Mouse (Mus musculus) left cerebral cortex, postnatal 25 days (tissue): ENCODE results near the gene Pcid2. TPM values are rescaled to one million over a fixed set of nuclear protein-coding genes. Genes with fewer than 3 reads are reported as not detected.
"Not testable (repeated sequence)": the region's sequence is repeated elsewhere in the genome, so short reads cannot be mapped to it uniquely, and the experiment has no call there.

Source experiments
- DNase-seq, 2 experiments: peaks; one replicate each; pipeline ENCODE4 v3.0.0; 2022; ENCODE audit warnings: low spot score in 2 of 2, mixed read lengths in 1 of 2
- intact Hi-C: fragments of 180-260 bp; cut with DNase I; formaldehyde crosslinking; loops from one replicate; pipeline ENCODE4 v1.15.1; 2025
- total RNA-seq, 2 experiments: library from RNA; stranded (reverse); gene quantifications; 2 replicates each; pipeline ENCODE4 v1.2.3; 2021

Pcid2 gene
- total RNA-seq, 2 experiments from 2014 or later = 28.1 to 30.0 TPM

DNA sequence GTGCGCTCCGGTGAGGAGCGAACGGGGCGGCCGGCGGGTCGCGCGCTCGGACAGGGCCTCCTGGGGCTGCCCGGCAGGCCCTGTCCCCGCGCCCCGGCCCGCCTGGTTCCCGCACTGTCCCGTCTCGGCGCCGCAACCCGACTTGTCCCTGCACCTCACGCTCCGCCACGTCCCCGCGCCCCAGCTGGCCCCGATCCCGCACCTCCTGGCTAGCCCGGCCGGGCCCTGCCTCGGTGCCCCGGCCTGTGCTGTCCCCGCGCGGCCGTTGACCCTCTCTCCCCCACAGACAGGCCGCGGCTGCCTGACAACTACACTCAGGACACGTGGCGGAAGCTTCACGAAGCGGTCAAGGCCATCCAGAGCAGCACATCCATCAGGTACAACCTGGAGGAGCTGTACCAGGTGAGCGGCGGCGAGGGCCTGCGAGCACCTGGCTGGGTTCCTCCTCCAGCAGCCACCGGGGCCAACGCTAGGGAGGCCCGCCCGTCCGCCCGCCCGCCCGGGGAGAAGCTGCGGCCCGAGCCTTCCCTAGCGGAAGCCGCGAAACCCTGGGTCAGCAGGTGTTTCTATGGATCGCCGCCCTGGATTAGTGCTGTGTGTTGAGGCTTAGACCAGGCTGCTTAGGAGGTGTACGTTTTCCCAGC lies 771 bp upstream of the Pcid2 start:
- DNase-seq = peak in 1 of 2 experiments; percentile 38

DNA sequence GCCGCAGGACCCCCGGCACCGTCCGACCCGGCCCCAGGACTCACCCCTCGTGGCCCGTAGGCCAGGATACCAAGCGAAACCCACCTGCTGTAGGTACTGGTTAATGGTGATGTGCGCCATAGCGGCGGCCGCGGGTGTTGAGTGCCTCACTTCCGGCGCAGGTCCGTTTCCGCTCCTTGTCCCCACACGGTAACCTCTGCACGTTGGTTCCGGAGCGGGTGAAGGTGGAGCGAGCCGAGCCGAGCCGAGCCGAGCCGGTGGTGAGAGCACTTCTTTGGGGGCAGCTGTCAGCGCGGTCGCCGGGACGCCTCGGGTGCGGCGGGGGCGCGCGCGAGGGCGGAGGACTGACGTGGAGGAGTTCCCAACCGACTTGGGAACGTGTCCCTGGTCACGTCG lies 570 bp downstream of the Pcid2 start:
- peak; percentile 89 to 93 for DNase-seq
- intact Hi-C loops = loop anchor here (1.0 to 10.0 kb wide), 5 partner anchors 76 to 210 kb away; no protein-coding TSS in a partner anchor

More for the DNA sequence above, 771 bp upstream of the Pcid2 start:
- intact Hi-C loops = loop anchor here (1.0 to 10.0 kb wide), 5 partner anchors 77 to 211 kb away; no protein-coding TSS in a partner anchor

DNA sequence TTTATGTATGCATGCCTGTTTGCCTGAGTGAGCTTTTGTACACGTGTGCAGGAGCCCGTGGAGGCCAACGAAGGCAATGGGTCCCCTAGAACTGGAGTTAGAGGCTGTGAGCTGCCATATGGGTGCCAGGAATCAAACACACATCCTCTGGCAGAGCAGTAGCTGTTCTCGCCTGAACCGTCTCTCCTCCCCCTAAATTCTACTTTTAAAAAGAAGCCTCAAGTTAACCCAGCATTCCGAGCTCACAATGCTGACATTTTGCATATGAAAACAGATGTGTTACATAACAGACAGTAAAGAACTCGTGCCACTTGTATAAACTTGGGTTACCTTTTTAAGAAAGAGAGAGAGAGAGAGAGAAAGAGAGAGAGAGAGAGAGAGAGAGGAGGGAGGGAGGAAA lies 27.7 kb downstream of the Pcid2 start:
- intact Hi-C loops = no loop called here

DNA sequence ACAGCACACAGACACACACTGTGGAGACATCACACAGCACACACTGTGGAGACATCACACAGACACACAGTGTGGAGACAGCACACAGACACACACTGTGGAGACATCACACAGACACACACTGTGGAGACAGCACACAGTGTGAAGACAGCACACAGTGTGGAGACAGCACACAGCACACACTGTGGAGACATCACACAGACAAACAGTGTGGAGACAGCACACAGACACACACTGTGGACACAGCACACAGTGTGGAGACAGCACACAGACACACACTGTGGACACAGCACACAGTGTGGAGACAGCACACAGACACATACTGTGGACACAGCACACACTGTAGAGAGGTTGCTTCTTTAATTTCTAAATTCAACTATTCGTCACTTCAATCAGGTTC lies 29.7 kb downstream of the Pcid2 start:
- intact Hi-C loops, DNase-seq: not testable (repeated sequence)

More for the DNA sequence above, 27.7 kb downstream of the Pcid2 start:
- peak in 1 of 2 experiments; percentile 47 for DNase-seq

DNA sequence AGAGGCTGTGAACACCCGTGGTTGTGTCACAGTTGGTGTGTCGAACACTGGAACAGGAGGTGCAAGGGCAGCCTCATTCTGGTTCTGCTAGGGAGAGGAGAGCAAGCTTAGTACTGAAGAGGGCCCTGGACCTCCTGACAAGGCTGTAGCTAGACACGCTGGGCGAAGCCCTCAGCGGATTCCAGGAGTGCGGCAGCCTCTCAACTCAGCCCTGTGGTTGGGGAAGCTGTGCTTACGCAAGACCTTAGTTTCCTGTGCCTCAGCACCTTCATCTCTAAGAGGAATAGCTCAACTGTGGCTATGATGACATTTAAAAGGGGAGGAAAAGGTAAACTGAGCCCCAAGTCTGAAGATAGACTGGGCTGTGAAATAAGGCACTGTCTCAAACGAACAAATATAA lies 30.2 kb downstream of the Pcid2 start:
- intact Hi-C loops = no loop called here
- no peak for DNase-seq

DNA sequence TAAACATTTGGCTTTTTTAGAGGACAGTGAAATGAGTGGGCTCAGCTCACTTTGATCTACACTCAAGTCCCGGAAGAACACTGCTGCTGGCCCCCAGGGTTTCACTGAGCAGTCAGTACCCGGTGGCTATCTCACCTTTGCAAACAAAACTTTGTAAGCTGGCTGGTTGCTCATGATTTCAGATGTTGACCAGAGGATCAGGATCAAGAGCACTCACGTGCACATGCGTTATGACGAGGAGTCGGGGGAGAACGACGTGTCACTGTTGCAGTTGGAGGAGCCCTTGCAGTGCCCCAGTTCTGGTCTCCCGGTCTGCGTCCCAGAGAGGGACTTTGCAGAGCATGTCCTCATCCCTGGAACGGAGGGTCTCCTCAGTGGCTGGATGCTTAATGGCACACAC lies 32.0 kb downstream of the Pcid2 start:
- DNase-seq = no peak
- intact Hi-C loops = no loop called here

DNA sequence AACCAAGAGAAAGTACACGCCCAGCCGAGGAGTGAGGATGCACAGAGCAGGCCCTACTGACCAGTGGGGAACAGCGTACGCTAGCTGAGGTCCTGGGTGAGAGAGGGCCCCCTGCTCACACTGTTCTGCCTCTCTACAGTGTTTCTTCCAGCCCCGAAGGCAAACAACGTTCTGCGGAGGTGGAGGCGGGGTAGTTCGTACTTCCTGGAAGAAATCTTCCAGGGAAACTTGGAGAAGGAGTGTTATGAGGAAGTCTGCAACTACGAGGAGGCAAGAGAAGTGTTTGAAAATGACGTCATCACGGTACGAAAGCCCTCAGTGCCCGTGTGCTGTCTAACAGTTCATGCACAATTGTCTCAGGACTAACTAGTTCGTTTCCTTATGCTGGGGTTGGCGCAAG lies 42.1 kb downstream of the Pcid2 start:
- intact Hi-C loops = no loop called here
- no peak for DNase-seq

DNA sequence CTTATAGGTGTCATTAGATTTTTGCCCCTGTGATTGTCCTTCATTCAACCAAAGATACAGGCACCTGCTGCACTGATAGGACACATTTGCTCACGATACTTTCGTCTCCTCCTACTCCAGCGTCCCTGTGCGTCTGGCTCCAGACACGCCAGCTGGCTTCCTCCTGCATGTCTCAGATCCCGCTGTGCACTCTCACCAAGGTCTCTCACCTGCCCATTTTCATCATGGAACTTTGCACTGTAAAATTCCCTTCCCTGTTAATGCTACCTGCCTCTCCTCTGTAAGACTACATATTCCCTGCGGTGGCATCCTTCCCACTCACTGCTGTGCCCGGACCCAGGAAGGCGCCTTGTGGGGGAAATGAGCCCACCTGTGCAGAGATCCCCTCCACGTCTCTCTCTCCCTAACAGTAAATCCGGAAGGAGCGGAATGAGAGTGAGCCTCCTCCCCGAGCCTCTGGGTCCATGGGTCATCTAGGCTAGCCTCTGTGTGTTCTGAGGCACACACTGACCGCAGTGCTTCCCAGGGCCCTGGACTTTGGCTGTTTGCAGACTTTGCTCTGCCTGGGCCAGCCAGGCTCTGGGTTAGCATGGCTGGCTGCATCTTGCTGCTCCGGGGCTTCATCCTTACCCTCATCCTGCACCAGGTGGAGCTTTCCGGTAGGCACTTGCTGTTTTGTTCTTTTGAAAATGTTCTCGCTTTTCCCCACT lies 44.7 kb downstream of the Pcid2 start, which contains the start of gene Proz:
Gene Proz, plus strand, starts transcription at position 474 of the 710 bp plus-strand sequence.
- no peak for DNase-seq
- intact Hi-C loops = no loop called here

DNA sequence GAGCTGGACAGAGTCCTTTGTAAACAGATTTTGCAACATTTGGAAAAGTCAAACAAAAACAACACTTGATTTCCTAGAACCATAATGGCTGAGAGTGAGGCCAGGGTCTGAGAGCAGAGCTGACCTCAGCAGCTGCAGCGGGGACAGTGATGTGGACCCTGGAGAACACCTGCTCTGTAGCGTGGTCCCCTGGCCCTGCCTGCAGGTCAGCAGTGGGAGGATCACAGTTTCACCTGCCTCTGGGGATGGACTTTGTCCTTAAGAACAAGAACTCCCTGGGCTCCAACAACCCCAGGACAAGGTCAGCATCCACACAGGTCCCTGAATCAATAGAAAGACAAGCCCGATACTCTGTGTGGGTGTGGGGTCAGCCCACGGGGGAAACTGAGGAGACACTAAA lies 47.9 kb downstream of the Pcid2 start:
- intact Hi-C loops = no loop called here

DNA sequence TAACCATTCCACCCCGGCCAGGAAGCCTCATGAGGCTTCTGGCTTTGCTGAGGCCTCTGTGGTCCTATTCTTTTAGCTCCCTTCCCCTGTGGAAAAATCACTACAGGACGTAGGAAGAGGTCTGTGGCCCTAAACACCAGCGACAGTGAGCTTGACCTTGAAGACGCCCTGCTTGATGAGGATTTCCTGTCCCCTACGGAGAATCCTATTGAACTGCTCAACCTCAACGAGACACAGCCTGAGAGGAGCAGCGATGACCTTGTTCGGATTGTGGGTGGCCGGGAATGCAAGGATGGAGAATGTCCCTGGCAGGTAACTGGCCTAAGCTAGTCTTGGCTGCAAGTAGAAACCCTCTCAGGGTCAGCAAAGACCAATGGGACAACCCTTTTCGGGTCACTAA lies 54.7 kb downstream of the Pcid2 start:
- intact Hi-C loops = no loop called here
- no peak for DNase-seq

More for the DNA sequence above, 47.9 kb downstream of the Pcid2 start:
- no peak for DNase-seq

DNA sequence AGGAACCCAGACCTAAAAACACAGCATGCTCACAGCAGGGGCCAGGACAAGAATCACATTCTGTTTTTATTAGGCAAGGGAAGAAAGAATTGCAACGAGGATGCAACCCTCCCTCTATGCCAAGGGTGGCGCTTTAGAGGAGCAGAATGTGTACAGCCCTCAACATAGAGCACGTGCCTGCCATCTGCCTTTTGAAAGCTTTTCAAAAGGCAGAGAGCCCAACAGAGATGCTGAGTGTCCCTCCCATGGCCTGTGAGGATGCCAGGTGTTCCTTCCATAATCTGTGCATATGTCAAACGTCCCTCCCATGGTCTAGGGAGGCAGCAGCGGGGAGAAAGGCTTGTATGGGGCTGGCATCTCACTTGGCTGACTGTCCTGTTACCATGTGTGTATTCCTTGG lies 57.6 kb downstream of the Pcid2 start:
- intact Hi-C loops = no loop called here

DNA sequence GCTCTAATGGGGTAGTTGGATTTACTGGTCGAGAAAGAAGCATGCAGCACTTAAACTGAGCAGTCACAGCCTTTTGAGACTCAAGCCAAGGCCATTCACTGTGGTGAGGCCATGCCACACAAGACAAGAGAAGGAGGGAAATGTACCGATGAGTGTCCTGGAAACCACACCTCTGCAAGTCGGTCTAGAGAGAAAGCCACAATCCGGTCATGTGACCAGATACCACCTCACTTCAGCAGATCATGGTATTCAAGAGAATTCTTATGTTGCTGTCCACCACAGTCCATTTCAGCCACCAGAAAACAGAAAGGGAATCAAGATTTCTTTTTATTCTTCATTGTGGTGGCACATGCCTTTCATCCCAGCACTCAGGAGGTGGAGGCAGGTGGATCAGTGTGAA lies 63.8 kb downstream of the Pcid2 start:
- intact Hi-C loops = no loop called here

More for the DNA sequence above, 57.6 kb downstream of the Pcid2 start:
- no peak for DNase-seq

DNA sequence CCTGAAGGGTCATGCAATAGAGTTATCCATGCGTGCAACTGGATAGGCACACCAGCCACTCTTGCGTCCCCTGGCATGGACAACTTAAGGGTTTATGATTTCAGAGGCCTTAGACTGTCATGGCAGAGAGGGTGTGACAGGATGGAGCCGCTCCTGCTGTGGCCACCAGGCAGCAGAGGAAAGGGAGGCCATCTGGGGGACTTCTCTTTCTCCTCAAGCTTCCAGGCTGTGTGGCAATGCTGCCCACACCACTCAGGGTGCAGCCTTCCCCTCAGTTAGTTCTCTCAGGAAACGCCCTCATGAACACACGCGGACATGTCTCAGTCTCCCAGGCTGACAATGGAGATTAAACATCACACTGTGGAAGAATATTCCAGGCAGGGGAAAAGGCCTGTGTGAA lies 66.2 kb downstream of the Pcid2 start:
- intact Hi-C loops = no loop called here
- DNase-seq = no peak

More for the DNA sequence above, 63.8 kb downstream of the Pcid2 start:
- no peak for DNase-seq

DNA sequence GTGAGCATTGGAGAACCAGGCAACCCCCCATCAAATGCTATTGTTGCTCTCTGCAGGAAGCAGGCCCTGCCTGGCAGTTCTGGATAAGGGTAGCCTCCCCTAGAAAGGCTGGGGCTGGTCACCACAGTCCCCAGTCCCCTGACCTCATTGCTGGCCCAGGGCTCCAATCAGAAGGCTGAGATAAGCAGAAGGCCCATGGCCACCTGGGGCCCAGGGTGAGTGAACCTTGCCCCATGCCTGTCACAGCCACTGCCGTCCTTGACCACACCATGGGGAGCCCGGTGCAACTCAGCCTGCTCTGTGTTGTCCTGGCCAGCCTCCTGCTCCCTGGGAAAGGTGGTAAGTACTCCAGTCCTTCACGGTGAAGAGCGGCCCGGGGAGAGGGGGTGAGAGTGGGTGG lies 67.7 kb downstream of the Pcid2 start:
- DNase-seq = no peak
- intact Hi-C loops = no loop called here

DNA sequence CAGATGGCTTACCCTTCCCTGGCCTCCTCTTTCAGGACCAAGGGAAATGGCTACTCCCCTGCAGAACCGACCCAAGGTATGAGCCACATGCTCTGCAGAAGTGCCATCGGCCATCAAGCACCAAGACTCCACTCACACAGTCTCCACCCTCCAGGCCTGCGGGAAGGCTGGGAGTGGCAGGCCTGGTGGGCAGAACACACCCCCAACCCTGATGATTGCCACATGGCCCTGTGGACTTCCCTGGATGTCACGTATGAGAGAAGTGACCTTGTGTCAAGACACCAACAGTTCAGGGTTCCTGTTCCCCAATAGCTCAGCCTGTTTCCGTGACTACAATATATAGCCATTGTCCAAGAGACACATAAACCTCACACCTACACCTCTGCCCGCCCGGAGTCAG lies 68.2 kb downstream of the Pcid2 start, which contains the start of gene F10:
Gene F10, plus strand, starts transcription at position 294 of the 400 bp plus-strand sequence.
- intact Hi-C loops = no loop called here
- DNase-seq = no peak

DNA sequence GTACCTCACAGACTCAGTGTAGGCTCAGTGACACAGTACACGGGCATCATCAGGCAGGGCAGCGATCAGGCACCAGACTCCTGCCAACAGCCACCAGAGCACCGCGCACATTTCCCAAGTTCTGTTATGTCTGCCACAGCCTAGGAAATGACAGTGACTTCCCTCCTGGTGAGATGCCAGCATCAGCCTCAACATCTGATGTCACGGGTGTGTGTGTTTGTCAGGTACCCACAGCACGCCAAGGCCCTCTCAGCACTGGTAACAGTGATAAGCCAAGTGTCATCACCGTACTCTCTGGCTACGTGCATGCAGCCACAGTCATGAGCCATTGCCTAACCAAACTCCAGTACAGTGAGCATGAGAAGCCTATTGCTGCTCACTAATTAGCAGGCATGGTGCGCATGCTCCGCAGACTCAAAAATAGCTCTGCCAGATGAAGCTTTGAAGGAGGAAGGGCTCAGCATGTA lies 68.9 kb downstream of the Pcid2 start:
- intact Hi-C loops = no loop called here
- peak; percentile 51 to 57 for DNase-seq

DNA sequence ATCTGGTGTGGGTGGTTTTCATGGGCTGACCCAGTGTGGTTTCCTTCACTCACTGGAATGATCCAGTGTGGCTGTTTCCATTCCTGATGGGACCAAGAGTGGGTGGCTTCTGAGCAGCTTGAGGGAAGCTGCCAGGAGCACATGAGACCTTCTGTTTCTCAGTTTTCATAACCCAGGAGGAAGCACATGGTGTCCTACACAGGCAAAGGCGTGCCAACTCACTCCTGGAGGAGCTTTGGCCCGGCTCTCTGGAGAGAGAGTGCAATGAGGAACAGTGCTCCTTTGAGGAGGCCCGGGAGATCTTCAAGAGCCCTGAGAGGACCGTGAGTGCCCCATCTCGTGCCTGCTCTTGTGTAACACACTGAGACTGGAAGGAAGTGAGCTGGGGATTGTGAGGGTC lies 76.8 kb downstream of the Pcid2 start:
- DNase-seq = peak; percentile 64 to 94
- intact Hi-C loops = loop anchor here (1.0 to 2.0 kb wide), 2 partner anchors 44 to 76 kb away; partner anchors contain the start of genes Cul4a and Pcid2

DNA sequence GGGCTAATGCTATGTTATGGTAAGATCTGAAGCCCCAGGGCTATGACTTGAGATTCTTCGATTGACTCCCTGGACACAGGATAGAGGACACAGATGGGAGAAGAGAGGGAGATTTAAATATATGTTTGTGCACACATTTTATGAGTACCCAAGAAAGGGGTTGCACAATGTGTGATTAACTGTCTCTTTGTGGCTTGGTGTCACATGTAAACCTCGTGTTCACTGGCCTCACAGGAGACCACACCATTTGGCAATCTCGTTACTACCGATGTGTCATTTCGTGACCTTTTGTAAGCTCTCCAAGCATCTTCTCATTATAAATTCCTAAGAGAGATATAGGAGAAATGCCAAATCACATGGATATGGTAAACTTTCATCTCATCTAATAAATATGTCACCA lies 77.6 kb downstream of the Pcid2 start:
- DNase-seq = no peak
- intact Hi-C loops = loop anchor here (1.0 to 2.0 kb wide), 2 partner anchors 43 to 77 kb away; partner anchors contain the start of genes Cul4a and Pcid2
